Mouse (Mus musculus): ENCODE data around the gene Cfap69. TPM values are rescaled to one million over a fixed set of nuclear protein-coding genes. Genes with fewer than 3 reads are reported as not detected.

Cfap69 gene
- polyA plus RNA-seq, 1 experiment from 2014 or later, result 3.8 TPM

GRCm38 (mm10) chr5:5646173-5646572 is 17.9 kb downstream of the Cfap69 start:
- H3K9ac ChIP-seq (replicated peaks; ENCODE audit: low read length), result no peak overlapping the region
- no peaks in the 10 kb centered on the region for H3K27me3 ChIP-seq (ENCODE audit: control insufficient read depth, insufficient read depth, low read length)
- no peak overlapping the region for H3K4me3 ChIP-seq (ENCODE audit: low read depth, low read length)
- no peak for ATAC-seq (replicated peaks; ENCODE audit: insufficient number of reproducible peaks, low FRiP score, low TSS enrichment, low read depth)
- 12% methylated on average over 1 of the region's 1 CpGs for WGBS
- DNase-seq (ENCODE audit: low spot score), result peak; percentile 55
- no peaks in the 10 kb centered on the region for H3K9me3 ChIP-seq (replicated peaks; ENCODE audit: control insufficient read depth, low read length)
- H3K27ac ChIP-seq (replicated peaks; ENCODE audit: low read depth, low read length), result no peak overlapping the region
- no peaks in the 10 kb centered on the region for H3K36me3 ChIP-seq (replicated peaks; ENCODE audit: control insufficient read depth, insufficient read depth, low read depth, low read length)
- no peaks in the 10 kb centered on the region for H3K4me1 ChIP-seq (ENCODE audit: control insufficient read depth, insufficient read depth, low read length)
- no peak overlapping the region for H3K4me2 ChIP-seq (ENCODE audit: low read depth, low read length)

GRCm38 (mm10) chr5:5638496-5638895 is 25.5 kb downstream of the Cfap69 start:
- Histone ChIP-seq H3K9me3 (replicated peaks; ENCODE audit: control insufficient read depth, low read length) (no peaks in the 10 kb centered on the region), H3K9ac (replicated peaks; ENCODE audit: low read length) (no peak overlapping the region), H3K4me3 (ENCODE audit: low read depth, low read length) (no peak overlapping the region), H3K4me1 (ENCODE audit: control insufficient read depth, insufficient read depth, low read length) (no peaks in the 10 kb centered on the region), H3K27me3 (ENCODE audit: control insufficient read depth, insufficient read depth, low read length) (no peaks in the 10 kb centered on the region), H3K27ac (replicated peaks; ENCODE audit: low read depth, low read length) (no peak overlapping the region), H3K36me3 (replicated peaks; ENCODE audit: control insufficient read depth, insufficient read depth, low read depth, low read length) (no peaks in the 10 kb centered on the region), H3K4me2 (ENCODE audit: low read depth, low read length) (no peak overlapping the region)
- 58% methylated on average over 2 of the region's 2 CpGs for WGBS
- no peak for ATAC-seq (replicated peaks; ENCODE audit: insufficient number of reproducible peaks, low FRiP score, low TSS enrichment, low read depth)
- DNase-seq (ENCODE audit: low spot score), result no peak

- H3K9ac ChIP-seq (replicated peaks; ENCODE audit: low read length), result no peak overlapping the region
- no peak for DNase-seq (ENCODE audit: low spot score)
- H3K27me3 ChIP-seq (ENCODE audit: control insufficient read depth, insufficient read depth, low read length), result no peaks in the 10 kb centered on the region
- no peaks in the 10 kb centered on the region for H3K9me3 ChIP-seq (replicated peaks; ENCODE audit: control insufficient read depth, low read length)
- H3K36me3 ChIP-seq (replicated peaks; ENCODE audit: control insufficient read depth, insufficient read depth, low read depth, low read length), result no peaks in the 10 kb centered on the region
- H3K4me1 ChIP-seq (ENCODE audit: control insufficient read depth, insufficient read depth, low read length), result no peaks in the 10 kb centered on the region
- H3K27ac ChIP-seq (replicated peaks; ENCODE audit: low read depth, low read length), result no peak overlapping the region
- no peak for ATAC-seq (replicated peaks; ENCODE audit: insufficient number of reproducible peaks, low FRiP score, low TSS enrichment, low read depth)
- 72% methylated on average over 3 of the region's 3 CpGs for WGBS
- H3K4me3 ChIP-seq (ENCODE audit: low read depth, low read length), result no peak overlapping the region
- no peak overlapping the region for H3K4me2 ChIP-seq (ENCODE audit: low read depth, low read length)
Measured at GRCm38 (mm10) chr5:5625491-5625890, 38.5 kb downstream of the Cfap69 start.

GRCm38 (mm10) chr5:5618329-5618728 is 45.7 kb downstream of the Cfap69 start:
- H3K4me1 ChIP-seq (ENCODE audit: control insufficient read depth, insufficient read depth, low read length), result no peaks in the 10 kb centered on the region
- no peak overlapping the region for H3K4me2 ChIP-seq (ENCODE audit: low read depth, low read length)
- DNase-seq (ENCODE audit: low spot score) (no peak), ATAC-seq (replicated peaks; ENCODE audit: insufficient number of reproducible peaks, low FRiP score, low TSS enrichment, low read depth) (0 out of 2 replicates have a peak, but pooled peaks have one; percentile 59)
- 62% methylated on average over 4 of the region's 4 CpGs for WGBS
- no peak overlapping the region for H3K9ac ChIP-seq (replicated peaks; ENCODE audit: low read length)
- no peak overlapping the region for H3K27ac ChIP-seq (replicated peaks; ENCODE audit: low read depth, low read length)
- H3K9me3 ChIP-seq (replicated peaks; ENCODE audit: control insufficient read depth, low read length), result no peaks in the 10 kb centered on the region
- H3K27me3 ChIP-seq (ENCODE audit: control insufficient read depth, insufficient read depth, low read length), result no peaks in the 10 kb centered on the region
- H3K36me3 ChIP-seq (replicated peaks; ENCODE audit: control insufficient read depth, insufficient read depth, low read depth, low read length), result no peaks in the 10 kb centered on the region
- no peak overlapping the region for H3K4me3 ChIP-seq (ENCODE audit: low read depth, low read length)

GRCm38 (mm10) chr5:5610540-5610939 is 53.5 kb downstream of the Cfap69 start:
- Histone ChIP-seq H3K27me3 (ENCODE audit: control insufficient read depth, insufficient read depth, low read length) (no peaks in the 10 kb centered on the region), H3K9ac (replicated peaks; ENCODE audit: low read length) (no peak overlapping the region), H3K4me3 (ENCODE audit: low read depth, low read length) (no peak overlapping the region), H3K27ac (replicated peaks; ENCODE audit: low read depth, low read length) (no peak overlapping the region), H3K36me3 (replicated peaks; ENCODE audit: control insufficient read depth, insufficient read depth, low read depth, low read length) (no peaks in the 10 kb centered on the region), H3K4me2 (ENCODE audit: low read depth, low read length) (no peak overlapping the region), H3K9me3 (replicated peaks; ENCODE audit: control insufficient read depth, low read length) (no peaks in the 10 kb centered on the region), H3K4me1 (ENCODE audit: control insufficient read depth, insufficient read depth, low read length) (no peaks in the 10 kb centered on the region)
- DNase-seq (ENCODE audit: low spot score) (no peak), ATAC-seq (replicated peaks; ENCODE audit: insufficient number of reproducible peaks, low FRiP score, low TSS enrichment, low read depth) (no peak)
- 55% methylated on average over 3 of the region's 3 CpGs for WGBS

- 76% methylated on average over 3 of the region's 3 CpGs for WGBS
- no peaks in the 10 kb centered on the region for H3K9me3 ChIP-seq (replicated peaks; ENCODE audit: control insufficient read depth, low read length)
- no peak overlapping the region for H3K4me3 ChIP-seq (ENCODE audit: low read depth, low read length)
- H3K27ac ChIP-seq (replicated peaks; ENCODE audit: low read depth, low read length), result no peak overlapping the region
- no peak overlapping the region for H3K9ac ChIP-seq (replicated peaks; ENCODE audit: low read length)
- no peaks in the 10 kb centered on the region for H3K36me3 ChIP-seq (replicated peaks; ENCODE audit: control insufficient read depth, insufficient read depth, low read depth, low read length)
- no peaks in the 10 kb centered on the region for H3K4me1 ChIP-seq (ENCODE audit: control insufficient read depth, insufficient read depth, low read length)
- H3K4me2 ChIP-seq (ENCODE audit: low read depth, low read length), result no peak overlapping the region
- DNase-seq (ENCODE audit: low spot score) (no peak), ATAC-seq (replicated peaks; ENCODE audit: insufficient number of reproducible peaks, low FRiP score, low TSS enrichment, low read depth) (no peak)
- H3K27me3 ChIP-seq (ENCODE audit: control insufficient read depth, insufficient read depth, low read length), result no peaks in the 10 kb centered on the region
Measured at GRCm38 (mm10) chr5:5587686-5588085, 76.4 kb downstream of the Cfap69 start.

- DNase-seq (ENCODE audit: low spot score) (peak; percentile 44), ATAC-seq (replicated peaks; ENCODE audit: insufficient number of reproducible peaks, low FRiP score, low TSS enrichment, low read depth) (0 out of 2 replicates have a peak, but pooled peaks have one; percentile 70)
- Histone ChIP-seq H3K27ac (replicated peaks; ENCODE audit: low read depth, low read length) (no peak within 1 kb of the TSS), H3K4me3 (ENCODE audit: low read depth, low read length) (peak within 1 kb of the TSS; percentile 39), H3K27me3 (ENCODE audit: control insufficient read depth, insufficient read depth, low read length) (no peaks in the 10 kb centered on the region), H3K4me2 (ENCODE audit: low read depth, low read length) (peak within 1 kb of the TSS; percentile 62), H3K9me3 (replicated peaks; ENCODE audit: control insufficient read depth, low read length) (no peaks in the 10 kb centered on the region), H3K9ac (replicated peaks; ENCODE audit: low read length) (peak within 1 kb of the TSS; percentile 37), H3K36me3 (replicated peaks; ENCODE audit: control insufficient read depth, insufficient read depth, low read depth, low read length) (no peaks in the 10 kb centered on the region), H3K4me1 (ENCODE audit: control insufficient read depth, insufficient read depth, low read length) (no peaks in the 10 kb centered on the region)
- 3% methylated on average over 24 of the region's 24 CpGs for WGBS
Measured at GRCm38 (mm10) chr5:5573749-5574317, 90.2 kb downstream of the Cfap69 start, which contains the start of gene Gm8773. Gene Gm8773 (plus strand): TSS chr5:5573799.

GRCm38 (mm10) chr5:5562435-5562834 is 101.6 kb downstream of the Cfap69 start:
- H3K36me3 ChIP-seq (replicated peaks; ENCODE audit: control insufficient read depth, insufficient read depth, low read depth, low read length), result no peaks in the 10 kb centered on the region
- no peak overlapping the region for H3K27ac ChIP-seq (replicated peaks; ENCODE audit: low read depth, low read length)
- no peak overlapping the region for H3K4me3 ChIP-seq (ENCODE audit: low read depth, low read length)
- H3K4me2 ChIP-seq (ENCODE audit: low read depth, low read length), result no peak overlapping the region
- no peak overlapping the region for H3K9ac ChIP-seq (replicated peaks; ENCODE audit: low read length)
- DNase-seq (ENCODE audit: low spot score) (no peak), ATAC-seq (replicated peaks; ENCODE audit: insufficient number of reproducible peaks, low FRiP score, low TSS enrichment, low read depth) (no peak)
- WGBS, result 67% methylated on average over 3 of the region's 3 CpGs
- no peaks in the 10 kb centered on the region for H3K27me3 ChIP-seq (ENCODE audit: control insufficient read depth, insufficient read depth, low read length)
- H3K4me1 ChIP-seq (ENCODE audit: control insufficient read depth, insufficient read depth, low read length), result no peaks in the 10 kb centered on the region
- H3K9me3 ChIP-seq (replicated peaks; ENCODE audit: control insufficient read depth, low read length), result no peaks in the 10 kb centered on the region

Measured in embryonic facial prominence, embryonic 11.5 days (tissue).